Mouse (Mus musculus) left cerebral cortex, postnatal 4 days (tissue): ENCODE data around the gene Wipf1. TPM values are rescaled to one million over a fixed set of nuclear protein-coding genes. Genes with fewer than 3 reads are reported as not detected.

Experiments used
- DNase-seq: peaks from one replicate; pipeline ENCODE4 v3.0.0-alpha.2; 2022
- intact Hi-C: fragments of 180-260 bp; cut with DNase I; formaldehyde crosslinking; loops from one replicate; pipeline ENCODE4 v1.15.1; 2025
- total RNA-seq, 2 experiments: library from RNA; stranded (reverse); gene quantifications; 2 replicates each; pipeline ENCODE4 v1.2.3; 2021

The Wipf1 gene
- total RNA-seq, 2 experiments from 2014 or later = 6.7 to 6.9 TPM

DNA sequence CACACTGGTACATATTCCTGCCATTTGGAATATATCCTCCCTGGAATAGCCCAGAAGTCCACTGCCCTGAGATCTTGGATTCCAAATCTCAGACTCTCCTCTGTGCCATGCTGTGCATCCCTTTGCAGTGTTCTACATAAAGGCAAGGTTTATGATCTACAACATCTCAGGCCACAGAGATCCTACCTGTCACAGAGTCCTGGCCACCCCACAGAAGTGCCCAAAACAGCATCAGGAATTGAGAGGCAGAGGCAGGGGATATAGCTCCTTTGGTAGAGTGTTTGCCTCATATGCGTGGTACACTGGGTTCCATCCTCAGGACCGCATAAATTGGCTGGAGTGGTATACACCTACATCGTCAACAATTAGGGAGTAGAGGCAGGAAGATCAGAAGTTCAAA lies 135.1 kb downstream of the Wipf1 start:
- no peak for DNase-seq
- intact Hi-C loops = no loop called here

DNA sequence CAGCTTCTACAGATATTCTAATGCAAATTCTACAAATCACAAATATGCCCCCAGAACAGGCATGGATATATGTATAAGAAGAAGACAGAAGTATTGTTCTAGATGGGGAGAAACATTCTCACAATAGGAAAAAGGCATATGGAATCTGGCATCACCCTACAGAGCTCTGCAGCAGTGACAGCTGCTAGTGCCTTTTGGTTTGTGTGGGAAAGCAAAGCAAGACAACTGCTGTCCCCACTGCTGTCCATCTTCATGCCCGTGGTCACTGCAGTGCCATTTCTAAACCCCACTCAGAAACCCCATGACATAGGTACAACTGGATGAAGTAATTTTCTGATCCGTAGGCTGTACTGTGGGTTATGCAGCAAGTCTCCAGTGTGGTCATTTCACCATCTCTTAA lies 136.8 kb downstream of the Wipf1 start:
- intact Hi-C loops = no loop called here

DNA sequence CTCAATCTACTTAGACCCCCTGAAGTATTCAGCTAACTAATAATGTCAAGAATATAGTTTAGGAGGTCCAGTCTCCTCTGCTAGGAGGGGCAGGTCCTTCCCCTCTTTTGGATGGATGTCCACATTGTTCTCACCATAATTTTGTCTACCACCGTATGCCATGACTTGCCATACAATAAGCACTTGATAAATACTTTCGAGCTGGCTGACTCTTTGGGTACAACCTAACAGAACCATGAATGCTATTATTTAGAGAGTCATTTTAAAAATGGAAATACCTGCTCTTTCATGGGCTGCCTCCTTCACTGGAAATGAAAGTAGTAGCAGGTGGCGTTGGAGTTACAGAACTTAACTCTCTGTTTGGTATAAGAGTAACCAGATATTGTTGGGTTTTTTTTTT lies 139.6 kb downstream of the Wipf1 start:
- intact Hi-C loops = no loop called here

More for the DNA sequence above, 136.8 kb downstream of the Wipf1 start:
- DNase-seq = no peak

DNA sequence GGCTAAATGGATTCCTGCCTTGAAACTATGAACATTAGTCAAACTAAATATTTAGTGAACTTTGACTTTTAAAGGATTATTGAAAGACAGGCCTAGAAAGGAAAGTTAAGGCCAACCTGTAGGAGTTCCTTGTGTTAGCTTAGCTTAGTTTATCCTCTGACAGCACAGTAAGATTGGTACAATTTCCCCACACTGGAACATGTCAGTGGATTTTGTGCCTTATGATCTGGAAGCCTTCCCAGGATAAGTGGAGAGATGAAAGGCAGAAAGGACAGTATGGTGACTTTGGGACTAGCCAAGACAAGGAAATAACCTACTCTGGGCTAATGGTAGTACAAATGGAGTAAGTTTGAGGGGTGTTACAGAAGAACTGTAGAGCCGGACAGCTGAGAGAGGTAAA lies 141.7 kb downstream of the Wipf1 start:
- intact Hi-C loops = no loop called here

More for the DNA sequence above, 139.6 kb downstream of the Wipf1 start:
- DNase-seq = no peak

GRCm38 (mm10) chr2:73386356-73387046 lies 143.0 kb downstream of the Wipf1 start, which contains the start of gene Gpr155:
Gpr155 (minus strand) TSS chr2:73386572.
- peak; percentile 100 for DNase-seq
- intact Hi-C loops = no loop called here

More for the DNA sequence above, 141.7 kb downstream of the Wipf1 start:
- DNase-seq = no peak

GRCm38 (mm10) chr2:73385641-73386355 lies 143.7 kb downstream of the Wipf1 start:
- intact Hi-C loops = no loop called here
- no peak for DNase-seq

DNA sequence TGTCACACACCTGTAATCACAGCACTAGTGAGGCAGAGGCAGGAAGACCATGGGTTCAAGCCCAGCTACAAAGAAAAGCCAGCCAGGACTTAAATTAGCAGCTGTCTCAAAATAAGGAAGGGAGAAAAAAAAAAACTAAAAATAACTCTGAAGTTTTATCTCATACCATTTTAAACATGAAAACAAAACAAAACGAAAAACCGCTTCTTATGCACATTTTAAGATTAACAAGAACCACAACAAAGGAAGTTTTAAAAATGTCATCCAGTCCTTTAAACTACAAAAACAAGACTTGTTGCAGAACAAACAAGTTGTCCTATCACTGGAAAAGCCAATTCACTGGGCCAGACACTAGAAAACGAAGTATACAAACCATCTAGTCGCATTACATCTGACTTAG lies 144.4 kb downstream of the Wipf1 start:
- intact Hi-C loops = no loop called here
- no peak for DNase-seq

- DNase-seq = no peak
- intact Hi-C loops = loop anchor here (5.0 kb wide), 1 partner anchor 68 kb away; the partner anchor contains the start of genes Cir1 and Scrn3
Measured at GRCm38 (mm10) chr2:73380298-73380975, 149.1 kb downstream of the Wipf1 start.

GRCm38 (mm10) chr2:73379656-73380055 lies 149.9 kb downstream of the Wipf1 start:
- no peak for DNase-seq
- intact Hi-C loops = loop anchor here (5.0 kb wide), 1 partner anchor 67 kb away; the partner anchor contains the start of genes Cir1 and Scrn3

Other genes with a start within 250 kb of the Wipf1 start
- gene Scrn3, start 217.1 kb downstream of the Wipf1 start, total RNA-seq = 1 to 10 TPM; 3.4 to 4.1 TPM
- 10 to 100 TPM; 22.9 to 25.1 TPM for gene Cir1, start 217.0 kb downstream of the Wipf1 start, total RNA-seq
- gene Gpr155, start 143.2 kb downstream of the Wipf1 start, total RNA-seq = 10 to 100 TPM; 22.9 to 23.6 TPM
- under 1 TPM; 0.08 to 0.12 TPM for gene Chrna1, start 50.6 kb upstream of the Wipf1 start, total RNA-seq
- gene Chn1, start 245.6 kb upstream of the Wipf1 start, total RNA-seq = 100 to 1,000 TPM; 262 to 289 TPM